Mouse (Mus musculus) kidney, adult 8-10 months (tissue): ENCODE data around the gene Stk24.

Experiments used
- DNase-seq, 2 experiments: peaks; one replicate each; pipeline ENCODE4 v3.0.0; 2022

Gene Stk24

GRCm38 (mm10) chr14:121309909-121310308, 69.9 kb downstream of the Stk24 start:
- no peak for DNase-seq

GRCm38 (mm10) chr14:121305316-121306064, 74.3 kb downstream of the Stk24 start:
- DNase-seq, result no peak

- DNase-seq, result no peak
These were observed 75.3 kb downstream of the Stk24 start for GRCm38 (mm10) chr14:121304523-121304922.

- no peak for DNase-seq
These were observed 80.7 kb downstream of the Stk24 start for GRCm38 (mm10) chr14:121299093-121299492.

- DNase-seq, result peak; percentile 75 to 82
These were observed 81.3 kb downstream of the Stk24 start for GRCm38 (mm10) chr14:121298537-121298936.

GRCm38 (mm10) chr14:121297103-121297502, 82.7 kb downstream of the Stk24 start:
- no peak for DNase-seq

- DNase-seq, result no peak
These were observed 85.3 kb downstream of the Stk24 start for GRCm38 (mm10) chr14:121294484-121294883.

- no peak for DNase-seq
These were observed 87.4 kb downstream of the Stk24 start for GRCm38 (mm10) chr14:121292391-121292790.

- no peak for DNase-seq
These were observed 87.9 kb downstream of the Stk24 start for GRCm38 (mm10) chr14:121291881-121292280.

GRCm38 (mm10) chr14:121285379-121286120, 94.3 kb downstream of the Stk24 start:
- no peak for DNase-seq

GRCm38 (mm10) chr14:121281336-121281710, 98.5 kb downstream of the Stk24 start:
- no peak for DNase-seq

- DNase-seq, result peak; percentile 14 to 29
These were observed 99.0 kb downstream of the Stk24 start for GRCm38 (mm10) chr14:121280601-121281335.

- DNase-seq, result peak; percentile 63 to 82
These were observed 100.7 kb downstream of the Stk24 start for GRCm38 (mm10) chr14:121279106-121279505.

- DNase-seq, result no peak
These were observed 103.8 kb downstream of the Stk24 start for GRCm38 (mm10) chr14:121276016-121276415.

- no peak for DNase-seq
These were observed 104.8 kb downstream of the Stk24 start for GRCm38 (mm10) chr14:121274985-121275384.

GRCm38 (mm10) chr14:121270490-121270889, 109.3 kb downstream of the Stk24 start:
- no peak for DNase-seq

GRCm38 (mm10) chr14:121267801-121268200, 112.0 kb downstream of the Stk24 start:
- DNase-seq, result no peak

GRCm38 (mm10) chr14:121264453-121264852, 115.4 kb downstream of the Stk24 start:
- no peak for DNase-seq

GRCm38 (mm10) chr14:121263912-121264311, 115.9 kb downstream of the Stk24 start:
- no peak for DNase-seq

- DNase-seq, result no peak
These were observed 117.2 kb downstream of the Stk24 start for GRCm38 (mm10) chr14:121262606-121263005.

- no peak for DNase-seq
These were observed 118.5 kb downstream of the Stk24 start for GRCm38 (mm10) chr14:121261229-121261879.

GRCm38 (mm10) chr14:121259789-121260188, 120.0 kb downstream of the Stk24 start:
- DNase-seq, result peak in 1 of 2 experiments; percentile 62

GRCm38 (mm10) chr14:121259332-121259731, 120.5 kb downstream of the Stk24 start:
- no peak for DNase-seq
